Mouse (Mus musculus): Measurements from ENCODE around the gene Ppil4.

DNA sequence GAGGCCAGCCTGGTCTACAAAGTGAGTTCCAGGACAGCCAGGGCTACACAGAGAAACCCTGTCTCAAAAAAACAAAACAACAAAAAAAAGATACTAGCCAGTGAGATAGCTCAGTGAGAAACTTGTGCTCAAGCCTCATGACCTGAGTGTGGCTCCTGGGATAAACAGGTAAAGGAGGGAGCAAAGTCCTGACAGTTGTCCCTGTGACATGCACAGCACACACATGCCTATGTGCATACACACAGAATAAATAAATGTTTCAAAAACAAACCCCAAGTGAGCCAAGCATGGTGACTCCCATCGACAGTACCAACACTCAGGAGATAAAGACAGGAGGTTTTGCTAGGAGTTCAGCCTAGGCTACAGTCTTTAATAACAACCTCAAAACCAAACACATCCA is 19.9 kb upstream of the Ppil4 start:
- TF ChIP-seq CTCF (IDR thresholded peaks at IDR 0.05; ENCODE audit: low read depth) (no peak), EP300 (IDR thresholded peaks at IDR 0.05; ENCODE audit: low read depth) (no peak)
